Mouse (Mus musculus) 3134 (cell line): ENCODE results near the gene Defb11.
"Not testable (repeated sequence)": the region's sequence is repeated elsewhere in the genome, so short reads cannot be mapped to it uniquely, and the experiment has no call there.

Source experiments
- DNase-seq: peaks from one replicate; pipeline ENCODE4 v3.0.0-alpha.2; 2011; ENCODE audit warnings: low spot score; ENCODE audit not compliant: insufficient read length; ENCODE audit errors: extremely low read depth

Gene Defb11

DNA sequence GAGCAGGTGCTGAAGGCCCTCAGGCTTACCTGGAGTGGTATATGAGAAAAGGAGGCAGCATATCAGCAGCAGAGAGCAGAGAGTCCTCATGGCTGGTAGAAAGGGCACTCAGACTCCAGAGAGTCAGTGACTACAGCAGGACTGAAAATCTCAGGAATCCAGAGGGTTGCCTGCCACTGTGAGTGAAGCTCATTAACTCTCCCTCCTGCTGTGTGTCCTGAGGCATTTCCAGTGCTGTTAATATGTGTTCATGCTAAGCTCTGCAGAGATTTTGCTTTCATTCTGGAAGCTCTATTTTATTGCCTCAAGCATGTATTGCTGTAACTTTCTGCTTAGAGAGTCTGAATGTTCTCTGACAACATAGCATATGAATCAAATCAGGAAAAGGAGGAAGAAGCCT is at the start of gene Defb11:
TSS of gene Defb11 (minus strand) at position 123 of the 400 bp plus-strand sequence.
- not testable (repeated sequence) for DNase-seq

DNA sequence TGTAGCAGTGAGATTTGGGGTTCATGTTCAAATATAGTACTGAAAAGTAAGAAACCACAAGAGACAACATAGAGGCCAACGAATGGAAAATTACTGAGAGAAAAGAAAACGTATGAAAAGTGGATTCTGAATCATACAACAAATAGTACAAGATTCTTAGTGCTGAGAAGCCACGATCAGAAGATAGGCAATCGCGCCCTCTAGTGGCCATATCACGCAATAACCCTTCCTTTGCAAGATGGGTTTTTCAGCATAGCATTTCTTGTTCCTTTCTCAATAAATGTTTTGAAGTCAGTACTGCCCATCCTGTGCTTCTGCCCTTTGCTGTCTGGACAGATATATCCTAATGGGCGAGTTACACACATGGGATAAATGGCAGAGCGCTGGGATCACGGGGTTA is 49.1 kb upstream of the Defb11 start:
- DNase-seq = peak; percentile 11

DNA sequence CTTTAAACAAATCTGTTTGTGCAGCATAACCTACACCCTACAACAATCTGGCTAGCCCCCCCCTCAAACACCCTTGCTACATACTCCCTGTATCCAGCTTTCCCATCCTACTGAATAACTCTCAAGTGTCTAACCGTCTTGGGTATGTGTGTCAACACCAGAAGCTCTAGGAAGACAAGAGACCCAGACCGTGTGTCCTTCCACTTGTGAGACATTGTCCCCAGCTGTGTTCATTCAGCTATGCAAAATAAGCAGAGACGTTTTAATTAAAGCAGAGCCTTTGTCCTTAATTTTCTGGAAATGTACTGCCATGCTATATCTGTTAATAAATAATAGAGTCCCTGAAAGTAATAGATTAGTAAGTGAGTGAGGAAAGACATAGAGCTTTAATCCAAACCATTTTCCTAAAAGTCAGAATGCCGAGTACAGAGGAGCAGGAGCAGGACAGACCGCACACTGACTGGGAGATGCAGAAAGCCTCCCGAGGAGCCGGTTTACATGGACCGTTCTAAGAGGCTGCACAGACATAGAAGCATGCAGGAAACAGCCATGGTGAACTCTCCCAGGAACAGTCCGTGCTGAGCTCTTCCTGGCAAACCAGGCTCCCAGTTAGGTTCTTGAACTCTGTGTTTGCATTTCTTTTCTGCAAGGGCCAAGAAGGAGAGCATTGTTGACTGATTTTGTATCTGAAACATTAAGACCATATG is 41.3 kb upstream of the Defb11 start:
- DNase-seq = no peak

DNA sequence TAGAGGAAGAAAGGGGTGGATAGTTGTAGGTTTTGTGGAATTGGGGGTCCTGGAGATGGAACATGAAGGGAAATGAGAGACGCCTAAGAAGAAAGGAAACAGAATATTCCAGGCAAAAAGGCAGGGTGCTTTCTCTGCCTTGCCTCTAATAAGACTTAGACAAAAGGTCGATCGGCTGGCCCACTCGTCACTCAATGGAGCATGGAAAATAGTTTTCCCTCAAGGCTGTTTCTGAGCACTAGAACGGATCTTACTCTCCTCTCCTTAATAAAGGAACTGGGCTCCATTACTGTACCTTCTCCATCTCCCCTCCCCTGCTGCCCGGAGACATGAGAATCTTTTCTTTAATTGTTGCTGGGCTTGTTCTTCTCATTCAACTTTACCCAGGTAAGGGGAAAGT is 40.2 kb upstream of the Defb11 start, which contains the start of gene Defb13:
TSS of gene Defb13 (plus strand) at position 301 of the 400 bp plus-strand sequence.
- no peak for DNase-seq

DNA sequence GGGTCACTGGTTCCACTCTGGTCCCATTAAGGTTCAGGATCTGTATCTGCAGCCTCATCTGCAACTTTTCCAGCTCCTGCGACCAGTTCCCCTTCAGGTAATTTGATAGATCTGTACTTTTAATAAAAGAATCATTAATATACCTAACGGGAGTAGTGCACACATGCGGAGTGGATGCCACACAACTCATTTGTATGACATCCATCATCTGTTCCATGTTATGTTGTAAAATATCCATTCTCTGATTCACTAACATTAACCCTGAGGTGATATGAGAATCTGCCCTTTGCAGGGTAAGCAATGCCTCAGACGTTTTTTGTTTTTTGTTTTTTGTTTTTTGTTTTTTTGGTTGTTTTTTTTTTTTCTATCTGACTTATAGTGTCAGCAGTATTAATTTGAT is 31.8 kb upstream of the Defb11 start, which contains the start of gene Defb35:
TSS of gene Defb35 (plus strand) at position 301 of the 400 bp plus-strand sequence.
- DNase-seq = not testable (repeated sequence)

DNA sequence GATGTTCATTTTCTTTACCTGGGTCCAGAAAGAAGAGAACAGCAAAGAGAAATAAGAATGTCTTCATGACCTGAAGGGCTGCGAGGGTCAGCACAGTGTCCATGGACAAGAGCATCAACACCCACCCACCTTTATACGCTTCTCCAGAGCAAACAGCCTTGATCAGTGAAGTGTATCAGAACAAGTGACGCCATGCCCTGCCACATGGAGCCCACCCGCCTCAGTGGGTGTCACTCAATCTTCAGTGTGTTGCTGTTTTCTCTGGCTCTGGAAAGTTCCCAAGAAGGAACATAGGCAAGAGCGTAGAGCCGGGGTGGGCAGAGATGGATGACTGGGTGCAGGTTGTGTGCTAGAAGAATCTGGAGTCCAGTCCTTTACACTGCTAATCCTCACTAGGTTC is 26.4 kb upstream of the Defb11 start, which contains the start of gene Defb15:
TSS of gene Defb15 (minus strand) at position 101 of the 400 bp plus-strand sequence.
- DNase-seq = no peak

DNA sequence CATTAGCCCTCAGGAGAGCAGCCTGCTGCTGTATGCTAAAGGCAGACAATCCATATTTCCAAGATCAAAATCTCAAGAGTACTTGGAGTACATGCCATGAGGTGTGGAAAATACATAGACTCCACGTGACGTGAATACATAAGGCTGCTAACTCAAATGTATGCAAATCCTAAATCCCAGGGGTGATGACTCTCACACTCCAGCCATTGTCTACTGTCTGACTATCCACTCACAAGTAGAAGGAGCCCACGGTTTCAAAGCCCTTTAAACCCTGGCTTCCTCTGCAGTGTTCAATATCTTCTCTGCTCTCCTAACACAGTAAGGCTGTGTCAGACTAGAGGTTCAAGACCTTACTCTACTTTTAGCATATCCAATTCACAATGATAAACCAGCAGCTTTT is 24.5 kb upstream of the Defb11 start:
- DNase-seq = not testable (repeated sequence)

DNA sequence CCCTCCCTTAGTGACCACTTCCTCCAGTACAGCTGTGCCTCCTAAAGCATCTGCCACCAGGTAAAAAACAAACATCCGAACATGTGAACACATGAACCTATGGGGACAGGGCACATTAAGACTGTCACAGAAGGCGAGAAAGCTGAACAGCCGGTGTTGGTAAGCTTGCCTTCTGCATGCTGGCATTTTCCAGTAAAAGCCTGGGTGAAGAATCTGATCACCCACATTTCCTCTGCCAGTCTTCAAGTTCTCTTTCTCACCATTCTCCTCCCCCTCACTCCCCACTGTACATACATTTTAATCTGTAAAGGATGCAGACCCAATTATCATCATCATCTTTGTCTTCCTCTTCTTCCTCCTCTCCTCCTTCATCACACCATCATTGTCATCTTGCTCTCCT is 9.4 kb upstream of the Defb11 start:
- no peak for DNase-seq

DNA sequence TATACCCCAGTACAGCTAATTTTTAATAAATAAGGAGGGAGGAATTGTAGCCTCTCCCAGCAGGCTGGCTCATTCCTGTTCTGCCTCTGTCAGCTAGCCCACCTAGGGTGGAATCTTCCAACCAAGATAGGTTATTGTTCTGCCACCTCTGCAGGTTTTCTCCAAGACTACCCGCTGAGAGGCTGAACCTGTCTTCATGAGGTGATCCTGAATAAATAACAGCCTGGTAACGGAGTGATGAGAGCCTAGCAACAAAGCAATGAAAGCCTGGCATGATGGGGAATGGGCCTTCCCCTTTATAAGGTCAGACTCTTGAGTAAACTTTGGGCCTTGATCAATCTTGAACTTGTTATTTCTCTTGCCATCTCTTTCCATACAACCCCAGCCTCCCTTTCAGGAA is 6.3 kb upstream of the Defb11 start:
- DNase-seq = no peak

DNA sequence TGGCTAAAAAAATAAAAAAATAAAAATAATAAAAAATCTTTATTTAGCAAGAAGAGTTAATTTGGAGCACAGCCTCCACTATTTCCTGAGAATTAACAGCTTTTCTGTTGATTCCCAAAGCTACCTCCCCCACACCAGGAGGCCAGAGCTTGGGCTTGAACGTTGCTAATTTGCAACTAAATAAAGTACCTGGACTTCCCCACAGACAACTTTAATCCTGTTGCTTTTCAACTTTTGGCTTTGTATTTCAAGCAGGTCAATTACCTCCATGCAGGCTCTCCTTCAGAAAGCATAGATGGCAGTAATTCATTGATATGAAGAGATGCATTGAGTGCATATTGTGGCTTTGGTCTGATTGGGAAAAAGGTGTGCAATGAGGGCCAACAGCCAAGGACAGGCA is 5.7 kb upstream of the Defb11 start:
- no peak for DNase-seq

DNA sequence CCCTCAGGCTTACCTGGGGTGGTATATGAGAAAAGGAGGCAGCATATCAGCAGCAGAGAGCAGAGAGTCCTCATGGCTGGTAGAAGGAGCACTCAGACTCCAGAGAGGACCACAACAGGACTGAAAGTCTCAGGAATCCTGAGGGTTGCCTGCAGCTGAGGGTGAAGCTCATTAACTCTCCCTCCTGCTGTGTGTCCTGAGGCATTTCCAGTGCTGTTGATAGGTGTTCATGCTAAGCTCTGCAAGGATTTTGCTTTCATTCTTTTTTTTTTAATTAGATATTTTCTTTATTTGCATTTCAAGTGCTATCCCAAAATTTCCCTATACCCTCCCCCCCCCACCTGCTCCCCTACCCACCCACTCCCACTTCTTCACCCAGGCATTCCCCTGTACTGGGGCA is 20.9 kb downstream of the Defb11 start, which contains the start of gene Defb9:
TSS of gene Defb9 (minus strand) at position 101 of the 400 bp plus-strand sequence.
- not testable (repeated sequence) for DNase-seq

DNA sequence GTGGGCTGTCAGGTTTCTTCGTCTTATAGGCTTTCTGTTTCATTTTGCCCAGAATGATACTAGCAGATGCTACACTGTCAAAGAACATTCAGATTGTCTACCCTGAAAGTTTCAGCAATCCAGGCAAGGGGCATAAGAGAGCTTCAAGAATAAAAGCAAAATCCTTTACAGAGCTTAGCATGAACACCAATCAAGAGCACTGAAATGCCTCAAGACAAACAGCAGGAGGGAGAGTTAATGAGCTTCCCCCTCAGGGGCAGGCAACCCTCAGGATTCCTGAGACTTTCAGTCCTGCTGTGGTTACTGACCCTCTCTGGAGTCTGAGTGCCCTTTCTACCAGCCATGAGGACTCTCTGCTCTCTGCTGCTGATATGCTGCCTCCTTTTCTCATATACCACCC is 47.6 kb downstream of the Defb11 start, which contains the start of gene Defb10:
TSS of gene Defb10 (plus strand) at position 316 of the 400 bp plus-strand sequence.
- not testable (repeated sequence) for DNase-seq
